Mouse (Mus musculus) midbrain, embryonic 15.5 days (tissue): ENCODE measurements around the gene Fgf13. TPM values are rescaled to one million over a fixed set of nuclear protein-coding genes. Genes with fewer than 3 reads are reported as not detected.

Experiments used
- ATAC-seq: fragments of 200-750 bp; cut with Nextera tagmentation; replicated peaks from 2 replicates; pipeline ENCODE4 v1.8.0; 2017; ENCODE audit warnings: moderate TSS enrichment
- H3K27ac ChIP-seq: fragments of 300-500 bp; sonication (generic); 2 replicates; pipeline ENCODE4 v1.5.1; 2015; ENCODE audit warnings: mild to moderate bottlenecking, inconsistent platforms
- H3K27me3 ChIP-seq: fragments of 300-500 bp; sonication (generic); replicated peaks from 2 replicates; pipeline ENCODE4 v1.6.1; 2015; ENCODE audit warnings: inconsistent platforms
- H3K36me3 ChIP-seq: fragments of 300-500 bp; sonication (generic); replicated peaks from 2 replicates; pipeline ENCODE4 v1.6.1; 2015; ENCODE audit warnings: inconsistent platforms
- H3K4me1 ChIP-seq: fragments of 300-500 bp; sonication (generic); 2 replicates; pipeline ENCODE4 v1.6.1; 2015; ENCODE audit warnings: inconsistent platforms
- H3K4me2 ChIP-seq: fragments of 300-500 bp; sonication (generic); 2 replicates; pipeline ENCODE4 v1.6.1; 2015; ENCODE audit warnings: inconsistent platforms, mild to moderate bottlenecking, moderate library complexity
- H3K4me3 ChIP-seq: fragments of 300-500 bp; sonication (generic); 2 replicates; pipeline ENCODE4 v1.5.1; 2015; ENCODE audit warnings: mild to moderate bottlenecking, inconsistent platforms
- H3K9ac ChIP-seq: fragments of 300-500 bp; sonication (generic); 2 replicates; pipeline ENCODE4 v1.6.1; 2015; ENCODE audit warnings: mild to moderate bottlenecking, inconsistent platforms
- H3K9me3 ChIP-seq: fragments of 300-500 bp; sonication (generic); 2 replicates; pipeline ENCODE4 v1.6.1; 2016; ENCODE audit warnings: inconsistent platforms
- WGBS: fragments of 180-500 bp; shearing (Covaris S2); methylation state at CpG from one replicate; pipeline ENCODE4 v1.1.7; 2015; ENCODE audit warnings: mixed read lengths; 5-methylcytosine and 5-hydroxymethylcytosine counted together
- polyA plus RNA-seq: library from polyadenylated mRNA; unstranded; fragments of >200 nt; fragmentation: Nextera tagmentation; extraction: Ambion mirVana; gene quantifications from 2 replicates; pipeline ENCODE4 v1.2.1, GENCODE M21; 2015

Fgf13 gene
- polyA plus RNA-seq, 1 experiment from 2014 or later, result 168 TPM

DNA sequence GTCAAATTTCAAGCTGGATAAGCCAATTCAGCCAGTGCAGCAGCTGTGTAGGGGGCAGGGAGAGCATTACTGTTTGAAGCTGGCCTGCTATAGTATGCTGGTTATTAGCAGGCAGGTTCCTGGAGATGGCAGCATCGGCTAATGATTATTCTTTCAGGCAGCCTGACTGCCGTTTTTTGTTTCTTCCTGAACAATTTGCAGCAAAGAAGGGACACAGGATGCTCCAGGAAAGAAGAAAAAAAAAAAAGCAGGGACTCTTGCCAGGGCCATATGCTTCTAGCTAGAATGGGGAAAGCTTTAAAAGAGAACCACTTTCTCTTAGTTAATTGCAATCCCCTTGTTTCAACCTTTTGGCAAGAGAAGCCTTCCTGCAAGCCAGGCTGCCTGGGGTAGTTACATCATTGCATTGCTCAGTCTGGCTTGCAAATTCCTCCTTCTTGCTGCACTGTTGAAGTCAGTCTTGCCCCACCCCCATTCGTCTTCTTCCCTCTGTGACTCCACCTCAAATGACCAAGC lies 388.7 kb downstream of the Fgf13 start:
- no peak overlapping the region for H3K9ac ChIP-seq
- H3K4me3 ChIP-seq, result no peak overlapping the region
- no peaks in the 10 kb centered on the region for H3K36me3 ChIP-seq
- no peak overlapping the region for H3K4me2 ChIP-seq
- WGBS, result 20% methylated on average over 3 of the region's 3 CpGs
- no peaks in the 10 kb centered on the region for H3K9me3 ChIP-seq
- H3K27me3 ChIP-seq, result no peaks in the 10 kb centered on the region
- peak overlapping the region; percentile 56 for H3K27ac ChIP-seq
- H3K4me1 ChIP-seq, result peaks cover 8% of the 10 kb centered on the region; the same call in 1 of the 2 replicates
- ATAC-seq, result peak; percentile 94

DNA sequence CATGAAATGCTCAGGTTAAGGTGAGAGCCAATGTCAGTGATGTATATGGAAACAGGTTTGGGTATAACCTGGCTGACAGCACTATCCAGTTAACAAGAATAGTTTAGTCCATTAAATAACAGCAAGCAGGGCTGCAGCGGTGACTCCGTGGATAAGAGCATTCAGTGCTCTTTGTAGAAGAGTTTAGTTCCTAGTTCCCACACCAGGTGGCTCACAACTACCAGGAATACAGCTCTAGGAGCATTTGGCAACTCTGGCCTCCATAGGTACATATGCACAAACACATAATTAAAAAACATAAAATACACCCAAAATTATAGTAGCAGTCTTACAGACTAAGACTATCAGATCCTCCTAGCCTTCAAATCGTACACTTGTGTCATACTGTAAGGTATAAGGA lies 390.2 kb downstream of the Fgf13 start:
- H3K36me3 ChIP-seq, result no peaks in the 10 kb centered on the region
- peaks cover 8% of the 10 kb centered on the region; the same call in 1 of the 2 replicates for H3K4me1 ChIP-seq
- H3K9me3 ChIP-seq, result no peaks in the 10 kb centered on the region
- H3K4me3 ChIP-seq, result no peak overlapping the region
- no peaks in the 10 kb centered on the region for H3K27me3 ChIP-seq
- WGBS, result 46% methylated on average over 3 of the region's 3 CpGs
- H3K27ac ChIP-seq, result no peak overlapping the region
- no peak overlapping the region for H3K4me2 ChIP-seq
- no peak; the same call in 1 of the 2 replicates for ATAC-seq
- H3K9ac ChIP-seq, result no peak overlapping the region

DNA sequence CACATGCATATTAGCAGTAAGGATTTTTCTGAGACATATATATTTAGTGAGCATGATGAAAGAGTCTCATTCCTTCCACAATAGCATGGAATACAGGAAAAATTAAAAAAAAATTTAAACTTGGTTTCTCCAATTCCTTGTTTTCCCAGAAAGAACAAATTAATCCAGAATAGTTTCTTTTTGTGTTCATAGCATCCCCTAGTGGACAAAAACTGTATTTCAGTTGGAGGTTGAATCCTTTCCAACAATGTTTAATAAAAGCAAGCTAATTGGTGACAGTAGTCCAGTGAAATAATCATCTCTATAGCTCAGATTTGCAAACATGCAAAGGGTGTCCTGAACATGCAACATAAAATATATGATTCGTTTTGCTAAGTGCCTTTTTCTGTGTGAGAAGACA lies 395.7 kb downstream of the Fgf13 start:
- no peak for ATAC-seq
- no peaks in the 10 kb centered on the region for H3K27me3 ChIP-seq
- H3K4me1 ChIP-seq, result no peaks in the 10 kb centered on the region
- no peak overlapping the region for H3K4me2 ChIP-seq
- no peak overlapping the region for H3K27ac ChIP-seq
- no peak overlapping the region for H3K4me3 ChIP-seq
- no peaks in the 10 kb centered on the region for H3K36me3 ChIP-seq
- WGBS, result 7% methylated on average over 1 of the region's 1 CpGs
- H3K9ac ChIP-seq, result no peak overlapping the region
- no peaks in the 10 kb centered on the region for H3K9me3 ChIP-seq

DNA sequence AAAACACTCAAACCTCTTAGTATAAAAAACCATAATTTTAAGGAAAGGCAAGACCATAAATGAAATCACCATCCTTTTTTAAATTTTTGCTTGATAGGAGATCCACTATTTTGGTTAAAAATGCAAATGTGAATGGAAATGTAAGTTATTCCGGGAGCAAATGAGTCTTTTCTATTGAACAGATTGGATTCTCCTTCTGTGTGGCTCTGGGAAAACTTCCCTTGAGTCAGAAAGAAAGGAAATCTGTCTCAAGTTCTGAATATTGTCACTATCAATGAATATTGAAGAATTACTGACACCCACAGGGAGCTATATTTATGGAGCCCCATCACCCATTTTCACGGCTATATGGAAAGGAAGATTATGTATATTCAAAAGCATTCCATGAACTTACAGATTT lies 401.1 kb downstream of the Fgf13 start:
- Histone ChIP-seq H3K27me3 (no peaks in the 10 kb centered on the region), H3K36me3 (no peaks in the 10 kb centered on the region), H3K4me3 (no peak overlapping the region), H3K9me3 (no peaks in the 10 kb centered on the region), H3K9ac (no peak overlapping the region), H3K27ac (no peak overlapping the region), H3K4me1 (no peaks in the 10 kb centered on the region), H3K4me2 (no peak overlapping the region)
- WGBS, result 71% methylated on average over 2 of the region's 2 CpGs
- ATAC-seq, result no peak

DNA sequence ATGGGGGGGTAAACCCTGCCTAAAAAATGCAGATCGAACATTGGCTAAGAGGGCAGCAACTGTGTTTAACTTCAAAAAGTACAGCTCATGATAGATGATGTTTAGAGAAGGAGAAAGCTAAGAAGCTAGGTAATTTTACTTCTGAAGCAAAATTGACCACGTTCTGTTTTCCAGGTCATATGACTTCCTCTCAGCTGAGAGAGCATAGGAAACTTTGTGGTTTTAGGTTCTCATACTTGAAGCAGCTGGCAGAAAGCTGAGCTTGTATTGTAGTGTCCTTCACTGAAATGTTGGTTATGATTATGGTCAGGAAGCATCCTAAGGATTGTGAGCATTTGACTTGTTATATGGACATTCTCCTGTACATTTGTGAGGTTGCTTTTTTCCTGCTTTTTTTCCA lies 425.9 kb downstream of the Fgf13 start:
- no peak for ATAC-seq
- 65% methylated on average over 2 of the region's 2 CpGs for WGBS
- Histone ChIP-seq H3K27me3 (no peaks in the 10 kb centered on the region), H3K9ac (no peak overlapping the region), H3K4me2 (no peak overlapping the region), H3K4me3 (no peak overlapping the region), H3K4me1 (no peaks in the 10 kb centered on the region), H3K36me3 (no peaks in the 10 kb centered on the region), H3K27ac (no peak overlapping the region), H3K9me3 (no peaks in the 10 kb centered on the region)

DNA sequence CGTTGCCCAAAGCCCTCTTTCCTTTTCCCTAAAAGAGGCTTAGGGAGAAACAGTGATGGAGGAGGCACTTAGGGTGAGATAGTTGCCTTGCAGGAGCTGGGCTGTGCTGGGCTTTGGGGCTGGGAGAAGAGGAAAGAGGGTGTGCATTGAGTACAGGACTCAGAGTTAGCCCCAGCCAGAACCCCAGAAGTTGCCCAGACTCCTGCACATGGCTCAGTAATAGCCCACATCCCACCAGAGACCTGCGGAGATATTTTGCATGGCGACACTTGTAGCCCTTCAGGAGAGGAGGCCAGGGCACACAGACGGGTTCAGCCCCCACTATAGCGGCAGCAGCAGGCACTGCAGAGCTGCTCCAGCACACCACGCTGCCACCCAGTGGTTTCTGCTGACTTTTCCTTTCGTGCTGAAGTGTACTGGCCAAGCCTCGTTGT lies 432.9 kb downstream of the Fgf13 start:
- H3K9me3 ChIP-seq, result no peaks in the 10 kb centered on the region
- 21% methylated on average over 8 of the region's 8 CpGs for WGBS
- ATAC-seq, result peak; percentile 89
- no peaks in the 10 kb centered on the region; the same call in 1 of the 2 replicates for H3K27me3 ChIP-seq
- no peaks in the 10 kb centered on the region for H3K4me1 ChIP-seq
- H3K36me3 ChIP-seq, result no peaks in the 10 kb centered on the region
- H3K9ac ChIP-seq, result peak overlapping the region; percentile 43; the same call in 1 of the 2 replicates
- peak overlapping the region; percentile 55 for H3K4me2 ChIP-seq
- H3K4me3 ChIP-seq, result peak overlapping the region; percentile 60
- H3K27ac ChIP-seq, result peak overlapping the region; percentile 30; the same call in 1 of the 2 replicates

DNA sequence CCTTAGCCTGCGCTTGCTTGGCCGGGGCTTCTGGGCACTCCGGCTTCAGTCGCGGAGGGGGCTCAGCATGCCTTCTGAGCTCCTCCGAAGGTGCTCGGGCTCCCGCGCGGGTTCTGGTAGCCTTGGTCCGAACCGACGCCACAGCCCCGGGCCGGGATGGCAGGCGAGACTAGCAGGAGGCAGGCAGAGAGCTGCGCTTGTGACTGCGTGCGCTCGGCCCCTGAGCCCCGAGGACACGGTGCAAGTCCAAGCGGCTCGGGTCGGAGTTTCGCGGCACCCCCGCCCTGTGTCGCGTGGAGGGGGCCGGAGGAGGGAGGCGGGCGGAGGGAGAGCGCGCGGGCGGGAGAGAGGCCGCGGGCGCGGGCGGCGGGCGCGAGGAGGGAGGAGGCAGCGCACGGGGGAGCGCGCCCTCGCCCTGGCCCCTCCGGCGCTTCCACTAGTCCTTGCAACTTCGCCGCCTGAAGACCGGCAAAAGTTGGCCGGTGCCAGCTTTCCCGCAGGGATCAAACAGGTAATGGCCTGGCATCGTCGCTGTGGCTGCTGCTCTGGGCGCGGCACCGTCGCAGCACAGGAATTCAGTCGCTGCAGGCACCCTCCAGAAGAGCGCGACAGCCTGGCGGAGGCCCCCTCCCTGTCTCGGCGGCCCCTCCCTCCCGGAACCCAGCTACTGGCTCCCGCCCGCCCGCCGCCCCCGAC lies 433.6 kb downstream of the Fgf13 start:
- no peaks in the 10 kb centered on the region; the same call in 1 of the 2 replicates for H3K27me3 ChIP-seq
- H3K4me1 ChIP-seq, result no peaks in the 10 kb centered on the region
- H3K9me3 ChIP-seq, result no peaks in the 10 kb centered on the region
- peak overlapping the region; percentile 55 for H3K4me2 ChIP-seq
- H3K4me3 ChIP-seq, result peak overlapping the region; percentile 60
- WGBS, result 27% methylated on average over 72 of the region's 75 CpGs
- ATAC-seq, result peak; percentile 83
- H3K9ac ChIP-seq, result peak overlapping the region; percentile 43
- peak overlapping the region; percentile 30; the same call in 1 of the 2 replicates for H3K27ac ChIP-seq
- no peaks in the 10 kb centered on the region for H3K36me3 ChIP-seq

DNA sequence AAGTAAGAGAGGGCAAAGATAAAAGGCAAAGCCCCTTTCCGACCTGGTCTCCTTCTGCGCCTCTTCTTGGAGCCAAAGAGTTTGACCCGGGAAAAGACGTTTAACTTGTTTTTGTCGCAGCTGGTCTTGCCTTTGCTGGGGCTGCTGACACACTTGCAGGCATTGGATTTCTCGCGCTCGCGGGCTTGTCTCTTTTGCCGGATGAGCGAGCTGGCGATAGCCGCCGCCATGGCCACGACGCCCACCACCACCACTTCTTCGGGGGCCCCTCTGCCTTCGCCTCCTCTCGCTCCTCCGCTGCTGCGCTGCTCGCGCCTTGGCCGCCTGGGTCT lies 434.1 kb downstream of the Fgf13 start:
- 13% methylated on average over 22 of the region's 24 CpGs for WGBS
- Histone ChIP-seq H3K9ac (peak overlapping the region; percentile 43), H3K4me3 (peak overlapping the region; percentile 60), H3K27me3 (no peaks in the 10 kb centered on the region; the same call in 1 of the 2 replicates), H3K36me3 (no peaks in the 10 kb centered on the region), H3K4me1 (no peaks in the 10 kb centered on the region), H3K27ac (peak overlapping the region; percentile 30; the same call in 1 of the 2 replicates), H3K4me2 (peak overlapping the region; percentile 55), H3K9me3 (no peaks in the 10 kb centered on the region)
- no peak; the same call in 1 of the 2 replicates for ATAC-seq

DNA sequence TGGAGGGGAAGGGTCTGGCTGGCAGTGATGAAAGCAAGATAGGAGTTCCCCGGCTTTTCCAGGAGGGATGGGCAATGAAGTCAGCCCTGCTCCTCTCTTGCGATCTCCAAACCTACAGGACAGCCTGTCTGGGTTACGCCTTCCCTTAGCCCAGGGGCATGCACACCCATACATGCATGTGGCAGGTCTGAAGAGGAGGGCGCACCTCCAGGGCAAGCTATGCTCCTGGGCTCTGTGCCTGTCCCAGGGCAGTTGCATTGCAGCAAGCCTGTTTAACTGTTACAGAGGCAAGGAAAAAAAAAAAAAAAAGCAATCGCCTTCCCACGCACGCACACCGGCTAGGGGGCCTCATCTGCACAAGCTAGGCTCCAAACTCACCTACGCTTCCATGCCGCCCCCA lies 434.5 kb downstream of the Fgf13 start:
- WGBS, result 24% methylated on average over 10 of the region's 10 CpGs
- H3K9ac ChIP-seq, result peak overlapping the region; percentile 43; the same call in 1 of the 2 replicates
- peak overlapping the region; percentile 60 for H3K4me3 ChIP-seq
- H3K4me1 ChIP-seq, result no peaks in the 10 kb centered on the region
- no peaks in the 10 kb centered on the region for H3K36me3 ChIP-seq
- H3K9me3 ChIP-seq, result no peaks in the 10 kb centered on the region
- ATAC-seq, result peak; percentile 40
- H3K27ac ChIP-seq, result peak overlapping the region; percentile 30; the same call in 1 of the 2 replicates
- no peaks in the 10 kb centered on the region; the same call in 1 of the 2 replicates for H3K27me3 ChIP-seq
- H3K4me2 ChIP-seq, result peak overlapping the region; percentile 55

DNA sequence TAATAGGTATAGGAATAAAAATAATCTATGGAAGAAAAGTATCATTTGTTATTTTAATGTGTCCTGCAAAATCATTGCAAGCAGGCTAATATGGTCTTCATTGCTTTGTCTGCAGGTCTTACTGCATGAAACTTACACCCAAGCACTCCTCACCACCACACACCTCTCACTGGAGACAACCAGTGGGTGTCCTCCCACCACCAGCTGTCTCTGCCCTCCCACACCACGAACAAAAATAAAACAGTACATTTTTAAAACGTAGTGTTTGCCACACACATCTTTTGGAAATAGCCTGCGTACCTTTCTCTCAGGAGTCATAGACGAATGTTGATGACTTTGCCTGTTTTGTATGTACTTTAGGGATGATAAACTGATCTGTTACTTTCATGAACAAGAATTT lies 441.2 kb downstream of the Fgf13 start:
- Histone ChIP-seq H3K4me3 (no peak overlapping the region), H3K4me1 (no peaks in the 10 kb centered on the region), H3K27me3 (no peaks in the 10 kb centered on the region), H3K27ac (no peak overlapping the region), H3K36me3 (no peaks in the 10 kb centered on the region), H3K9ac (no peak overlapping the region), H3K9me3 (no peaks in the 10 kb centered on the region), H3K4me2 (no peak overlapping the region)
- no peak for ATAC-seq
- 77% methylated on average over 4 of the region's 4 CpGs for WGBS

DNA sequence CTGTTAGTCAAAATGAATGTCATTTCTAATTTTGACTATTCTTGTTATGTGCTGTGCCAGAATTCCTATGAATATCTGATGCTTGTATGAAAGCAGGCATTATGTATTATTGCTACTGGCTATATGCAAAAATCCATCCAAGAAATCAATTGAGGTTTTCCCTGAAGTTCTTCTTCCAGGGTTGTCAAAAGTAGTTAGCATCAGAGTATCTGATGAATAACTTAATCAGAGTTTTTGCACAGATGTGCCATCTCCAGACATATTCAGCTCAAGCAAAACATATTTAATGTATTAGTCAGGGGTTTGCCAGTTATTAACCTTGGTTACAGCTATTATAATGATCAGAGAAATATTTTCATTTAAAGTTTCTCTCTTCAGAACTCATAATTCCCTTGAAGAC lies 454.7 kb downstream of the Fgf13 start:
- peak; percentile 54; the same call in 1 of the 2 replicates for ATAC-seq
- no peaks in the 10 kb centered on the region for H3K4me1 ChIP-seq
- H3K36me3 ChIP-seq, result no peaks in the 10 kb centered on the region
- H3K4me2 ChIP-seq, result no peak overlapping the region
- no peak overlapping the region for H3K9ac ChIP-seq
- no peaks in the 10 kb centered on the region for H3K9me3 ChIP-seq
- H3K4me3 ChIP-seq, result no peak overlapping the region
- H3K27ac ChIP-seq, result no peak overlapping the region
- H3K27me3 ChIP-seq, result no peaks in the 10 kb centered on the region

DNA sequence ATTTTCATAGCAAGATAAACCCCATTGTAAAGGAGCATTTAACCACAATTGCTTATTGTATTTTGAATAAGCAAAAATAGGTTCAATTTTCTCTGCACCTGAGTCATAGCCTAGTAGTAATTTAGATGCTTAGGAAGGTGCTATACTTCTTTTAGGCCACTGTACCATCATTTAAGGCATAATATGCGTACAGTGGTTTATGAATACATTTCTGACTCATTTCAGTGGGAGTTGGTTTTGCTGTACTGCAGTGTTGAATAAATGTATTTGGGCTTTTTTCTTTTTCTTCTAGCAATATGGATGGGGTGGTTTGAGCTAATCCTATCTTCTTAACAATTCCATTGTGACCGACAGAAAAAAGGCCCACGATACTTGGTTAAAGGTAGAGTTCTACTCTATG lies 481.9 kb downstream of the Fgf13 start:
- 93% methylated on average over 3 of the region's 3 CpGs for WGBS
- no peak for ATAC-seq
- Histone ChIP-seq H3K27me3 (no peaks in the 10 kb centered on the region), H3K4me2 (no peak overlapping the region), H3K36me3 (no peaks in the 10 kb centered on the region), H3K9me3 (no peaks in the 10 kb centered on the region), H3K4me1 (no peaks in the 10 kb centered on the region), H3K9ac (no peak overlapping the region), H3K27ac (no peak overlapping the region), H3K4me3 (no peak overlapping the region)

DNA sequence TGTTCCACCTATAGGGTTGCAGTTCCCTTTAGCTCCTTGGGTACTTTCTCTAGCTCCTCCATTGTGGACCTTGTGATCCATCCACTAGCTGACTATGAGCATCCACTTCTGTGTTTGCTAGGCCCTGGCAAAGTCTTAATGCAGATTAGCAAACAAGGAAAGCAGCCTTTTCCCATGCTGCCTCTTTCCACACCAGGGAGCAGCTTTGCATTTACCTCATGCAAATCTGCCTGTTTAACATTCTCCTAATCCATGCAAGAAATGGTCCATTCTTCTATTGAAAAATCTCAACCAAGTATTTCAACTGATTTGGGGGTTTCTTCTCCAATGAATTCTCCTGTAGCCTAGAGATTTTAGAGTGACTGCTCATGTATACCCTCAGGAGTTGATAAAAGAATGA lies 487.4 kb downstream of the Fgf13 start:
- no peaks in the 10 kb centered on the region for H3K4me1 ChIP-seq
- no peaks in the 10 kb centered on the region for H3K27me3 ChIP-seq
- no peak overlapping the region for H3K4me2 ChIP-seq
- no peak overlapping the region for H3K9ac ChIP-seq
- H3K27ac ChIP-seq, result no peak overlapping the region
- H3K36me3 ChIP-seq, result no peaks in the 10 kb centered on the region
- ATAC-seq, result no peak
- no peaks in the 10 kb centered on the region for H3K9me3 ChIP-seq
- H3K4me3 ChIP-seq, result no peak overlapping the region
